Mouse (Mus musculus): ENCODE results near the gene Pax5.

Pax5 gene

GRCm38 (mm10) chr4:44672216-44672937 lies 37.9 kb downstream of the Pax5 start:
- in situ Hi-C loops (cut with MboI; ENCODE audit: unreplicated experiment in 2 of 2): loop anchor here (5.0 to 25.0 kb wide), 8 partner anchors 35 to 1490 kb away; partner anchors contain the start of gene Zcchc7 (in 1 of the 2)

DNA sequence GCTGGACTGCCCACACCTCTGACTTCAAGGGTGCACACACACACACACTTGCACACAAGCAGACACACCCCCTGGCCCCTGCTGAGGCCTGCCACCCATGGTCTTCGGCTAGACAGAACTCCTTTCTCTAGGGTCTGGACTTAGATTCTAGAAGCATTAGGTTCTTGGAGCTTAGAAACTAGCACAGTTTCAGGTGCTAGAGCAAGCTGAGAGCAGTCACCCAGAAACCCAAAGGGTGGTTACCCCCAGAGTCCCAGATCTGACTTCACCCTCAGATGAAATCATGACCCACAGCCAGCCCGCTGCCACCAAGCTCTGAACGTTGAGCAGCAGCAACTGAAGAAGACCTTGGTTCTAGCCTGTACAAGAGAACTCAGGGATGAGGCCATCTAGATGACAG lies 38.8 kb downstream of the Pax5 start:
- in situ Hi-C loops (cut with MboI; ENCODE audit: unreplicated experiment in 2 of 2): loop anchor here (5.0 to 25.0 kb wide), 8 partner anchors 36 to 1491 kb away; partner anchors contain the start of gene Zcchc7 (in 1 of the 2)

- in situ Hi-C loops (cut with MboI; ENCODE audit: unreplicated experiment in 2 of 2): loop anchor here (5.0 to 25.0 kb wide), 8 partner anchors 36 to 1491 kb away; partner anchors contain the start of gene Zcchc7 (in 1 of the 2)
These were observed 39.3 kb downstream of the Pax5 start for GRCm38 (mm10) chr4:44671035-44671434.

- in situ Hi-C loops (cut with MboI; ENCODE audit: unreplicated experiment in 2 of 2): loop anchor here (5.0 to 25.0 kb wide), 8 partner anchors 37 to 1492 kb away; partner anchors contain the start of gene Zcchc7 (in 1 of the 2)
These were observed 39.9 kb downstream of the Pax5 start for GRCm38 (mm10) chr4:44670380-44670779.

DNA sequence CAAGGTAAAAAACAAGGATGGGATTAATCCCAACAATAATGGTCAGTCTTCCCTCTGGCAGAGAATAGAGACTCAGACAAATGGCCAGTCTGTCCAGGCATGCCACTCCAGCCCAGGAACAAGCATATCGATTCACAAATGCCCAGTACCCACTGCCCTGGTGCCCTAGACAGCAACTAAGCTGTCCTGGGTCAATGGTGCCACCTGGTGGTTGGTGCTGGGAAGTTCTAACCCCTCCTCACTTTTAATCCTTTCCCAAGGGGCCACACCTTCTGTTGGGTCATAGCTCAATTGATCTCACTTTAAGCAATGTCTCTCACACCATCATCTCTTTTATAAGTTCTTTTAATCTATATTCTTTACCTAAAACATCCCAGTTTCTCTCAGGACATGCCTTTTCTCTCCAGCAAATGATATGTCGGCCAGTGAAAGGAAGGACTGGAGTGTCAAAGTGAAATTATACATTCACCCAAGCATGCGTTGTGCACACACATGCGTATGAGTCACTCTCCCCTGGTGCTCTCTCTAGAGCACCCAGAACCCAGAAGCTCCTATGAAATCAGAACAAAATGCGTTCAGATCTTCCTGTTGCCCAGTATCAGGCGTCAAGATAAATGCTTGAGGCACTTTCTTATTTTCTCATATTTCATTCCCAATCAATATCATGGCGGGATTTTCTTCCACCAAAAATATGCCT lies 40.7 kb downstream of the Pax5 start:
- in situ Hi-C loops (cut with MboI; ENCODE audit: unreplicated experiment in 2 of 2): loop anchor here (5.0 to 25.0 kb wide), 10 partner anchors 38 to 1493 kb away; partner anchors contain the start of gene Zcchc7 (in 1 of the 2)

GRCm38 (mm10) chr4:44668574-44668973 lies 41.7 kb downstream of the Pax5 start:
- in situ Hi-C loops (cut with MboI; ENCODE audit: unreplicated experiment in 2 of 2): loop anchor here (10.0 to 25.0 kb wide), 5 partner anchors 481 to 1494 kb away; no protein-coding TSS in a partner anchor

- in situ Hi-C loops (cut with MboI; ENCODE audit: unreplicated experiment in 2 of 2): loop anchor here (10.0 to 25.0 kb wide), 5 partner anchors 481 to 1494 kb away; no protein-coding TSS in a partner anchor
These were observed 42.1 kb downstream of the Pax5 start for GRCm38 (mm10) chr4:44668172-44668571.

DNA sequence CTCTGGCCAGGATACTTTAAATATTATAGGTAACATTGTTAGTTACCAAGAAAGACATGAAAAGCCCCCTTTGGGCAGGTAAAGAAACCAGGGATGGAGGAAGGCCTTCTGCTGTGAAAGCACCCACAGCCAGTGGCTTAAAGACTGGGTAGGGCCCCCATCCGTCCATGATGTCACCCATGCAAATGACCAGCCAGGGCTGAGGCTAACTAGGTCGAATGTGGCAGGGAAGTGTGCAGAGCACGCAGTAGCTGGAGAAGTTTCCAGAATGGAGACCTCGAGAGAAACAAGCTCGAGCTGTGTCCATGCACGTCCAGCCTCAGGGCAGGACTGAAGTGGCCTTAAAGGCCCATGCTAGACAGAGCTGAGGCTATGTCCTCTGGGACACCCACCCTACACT lies 42.9 kb downstream of the Pax5 start:
- in situ Hi-C loops (cut with MboI; ENCODE audit: unreplicated experiment in 2 of 2): loop anchor here (10.0 to 25.0 kb wide), 5 partner anchors 480 to 1495 kb away; no protein-coding TSS in a partner anchor

DNA sequence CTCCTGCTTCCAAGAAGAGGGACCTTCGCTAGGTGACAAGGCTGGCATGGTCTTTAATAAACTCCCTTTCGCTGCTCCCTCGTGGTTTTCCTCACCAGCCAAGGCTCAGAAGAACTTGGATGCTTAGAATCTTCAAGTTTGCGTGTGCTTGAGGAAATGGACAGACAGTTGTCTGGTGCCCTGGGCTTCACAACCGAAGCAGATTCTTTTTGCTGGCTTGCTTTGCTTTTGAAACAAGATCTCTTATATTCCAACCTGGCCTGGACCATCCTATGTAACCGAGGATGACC lies 45.6 kb downstream of the Pax5 start:
- in situ Hi-C loops (cut with MboI; ENCODE audit: unreplicated experiment in 2 of 2): loop anchor here (5.0 to 25.0 kb wide), 6 partner anchors 92 to 1498 kb away; no protein-coding TSS in a partner anchor

- in situ Hi-C loops (cut with MboI; ENCODE audit: unreplicated experiment in 2 of 2): loop anchor here (5.0 to 25.0 kb wide), 6 partner anchors 92 to 1498 kb away; no protein-coding TSS in a partner anchor
These were observed 46.1 kb downstream of the Pax5 start for GRCm38 (mm10) chr4:44664004-44664766.

GRCm38 (mm10) chr4:44663489-44663888 lies 46.8 kb downstream of the Pax5 start:
- in situ Hi-C loops (cut with MboI; ENCODE audit: unreplicated experiment in 2 of 2): loop anchor here (5.0 to 25.0 kb wide), 6 partner anchors 91 to 1499 kb away; no protein-coding TSS in a partner anchor

DNA sequence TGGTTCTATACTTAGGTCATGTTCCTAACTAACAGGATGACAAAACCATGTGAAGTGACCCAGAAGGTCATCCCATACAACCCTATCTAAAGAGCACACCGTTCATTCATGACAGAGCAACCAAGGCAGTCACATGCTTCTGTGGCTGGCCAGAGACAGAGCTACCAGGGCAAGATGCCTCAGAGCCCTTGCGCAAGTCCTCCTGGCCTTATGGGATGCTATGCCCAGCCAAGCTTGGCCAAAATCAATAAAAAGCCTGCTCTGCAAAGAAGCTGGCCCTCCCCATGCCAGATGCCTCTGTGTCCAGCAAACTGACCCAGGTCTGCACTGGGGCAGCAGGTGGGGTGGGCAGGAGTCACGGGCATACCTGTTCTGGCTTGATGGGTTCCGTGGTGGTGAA lies 65.1 kb downstream of the Pax5 start:
- in situ Hi-C loops (cut with MboI; ENCODE audit: unreplicated experiment in 2 of 2): no loop called here

DNA sequence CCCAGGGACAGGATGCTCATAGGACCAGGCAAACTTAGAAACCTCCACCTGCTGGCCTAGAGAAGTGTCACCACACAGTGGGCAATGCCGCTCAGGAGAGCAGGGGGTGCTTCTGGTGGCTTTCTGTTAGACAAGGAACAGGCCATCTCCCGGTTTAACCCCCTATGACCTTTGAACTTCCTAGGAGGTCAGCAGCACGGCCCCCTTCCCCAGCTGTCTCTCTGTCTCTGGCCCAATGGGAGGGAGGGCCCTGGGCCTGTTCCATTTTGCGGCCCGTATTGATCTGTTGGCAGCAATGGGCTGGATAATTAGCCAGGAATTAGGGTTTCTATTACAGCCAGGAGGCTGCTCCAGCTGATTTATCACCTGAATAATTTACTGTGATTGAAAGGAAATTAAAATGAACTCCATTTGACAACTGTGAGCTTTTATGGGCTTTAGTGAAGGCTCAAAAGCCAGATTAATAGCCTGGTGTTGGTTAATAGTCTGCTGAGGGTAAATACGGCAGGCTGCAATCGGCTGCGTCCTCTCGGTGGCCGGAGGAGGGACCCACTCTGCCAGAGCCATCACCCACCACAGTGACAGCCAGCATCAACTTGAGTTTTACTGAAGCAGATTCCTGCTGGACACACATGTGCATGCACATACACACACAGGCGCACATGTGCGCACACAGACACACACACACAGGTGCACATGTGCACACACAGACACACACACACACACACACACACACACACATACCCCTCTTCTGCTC lies 68.3 kb downstream of the Pax5 start:
- in situ Hi-C loops (cut with MboI; ENCODE audit: unreplicated experiment in 2 of 2): no loop called here

GRCm38 (mm10) chr4:44635618-44636017 lies 74.7 kb downstream of the Pax5 start:
- in situ Hi-C loops (cut with MboI; ENCODE audit: unreplicated experiment in 2 of 2): no loop called here

DNA sequence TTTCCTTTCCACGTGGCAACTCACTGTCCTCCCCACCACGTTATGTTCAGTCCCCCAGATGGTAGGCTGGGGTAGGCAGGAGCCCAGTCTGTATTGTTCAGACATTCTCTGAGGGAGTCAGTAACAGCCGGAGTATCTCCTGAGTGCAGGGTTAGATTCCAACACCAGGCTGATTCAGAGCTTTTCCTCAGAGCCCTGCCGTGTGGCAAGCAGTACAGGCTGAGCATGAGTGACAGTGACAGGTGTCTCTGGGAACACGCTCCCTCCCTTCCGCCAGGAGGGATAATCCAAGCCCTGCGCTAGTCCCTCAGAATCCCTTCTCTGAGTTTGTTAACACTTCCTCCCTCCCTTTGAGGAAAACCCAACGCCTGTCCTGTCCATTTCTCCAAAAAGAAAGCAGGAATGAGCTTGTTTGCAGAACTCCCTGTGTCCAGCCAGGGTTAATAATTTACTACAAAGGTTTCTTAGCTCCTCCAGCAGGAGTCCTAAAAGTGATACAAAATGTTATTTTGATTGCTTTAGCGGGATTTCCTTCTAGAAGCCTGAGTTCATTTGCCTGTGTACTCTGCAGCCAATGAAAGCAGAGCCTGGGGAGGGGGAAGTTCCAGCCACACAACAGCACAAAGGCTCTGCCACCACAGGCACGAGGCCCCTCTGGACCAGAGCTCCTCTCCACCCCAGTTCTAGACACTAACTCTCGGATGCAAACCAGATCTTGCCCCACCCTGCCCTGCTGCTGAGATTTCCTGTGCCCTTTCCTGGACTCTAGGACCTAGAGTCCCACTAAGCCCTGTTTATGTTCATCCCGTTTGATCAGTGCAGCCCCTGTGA lies 76.4 kb downstream of the Pax5 start:
- in situ Hi-C loops (cut with MboI; ENCODE audit: unreplicated experiment in 2 of 2): no loop called here

DNA sequence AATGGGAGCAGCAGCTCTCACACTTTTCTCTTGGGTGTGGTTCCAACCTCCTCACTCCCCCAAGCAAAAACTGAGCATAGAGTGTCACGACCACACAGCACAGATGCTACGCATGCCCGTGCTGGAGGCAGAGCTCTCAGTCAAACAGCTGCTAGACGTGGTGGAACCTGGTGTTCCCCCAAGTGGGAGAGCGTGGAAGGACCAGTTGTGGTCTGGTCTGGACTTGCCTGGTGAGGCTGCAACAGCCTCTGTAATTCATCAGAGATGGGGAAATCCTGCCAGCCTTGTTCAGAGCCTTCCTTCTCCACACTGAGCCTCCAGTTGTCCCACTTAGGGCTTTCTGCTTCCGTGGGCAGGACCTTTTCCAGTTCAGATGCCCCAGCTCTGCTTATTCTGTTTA lies 80.2 kb downstream of the Pax5 start:
- in situ Hi-C loops (cut with MboI; ENCODE audit: unreplicated experiment in 2 of 2): no loop called here

GRCm38 (mm10) chr4:44627890-44628289 lies 82.4 kb downstream of the Pax5 start:
- in situ Hi-C loops (cut with MboI; ENCODE audit: unreplicated experiment in 2 of 2): no loop called here

- in situ Hi-C loops (cut with MboI; ENCODE audit: unreplicated experiment in 2 of 2): no loop called here
These were observed 85.2 kb downstream of the Pax5 start for GRCm38 (mm10) chr4:44625108-44625424.
